Mouse (Mus musculus): Measurements from ENCODE around the gene Cmtm8. TPM values are rescaled to one million over a fixed set of nuclear protein-coding genes. Genes with fewer than 3 reads are reported as not detected.

Gene Cmtm8
- polyA plus RNA-seq (2015; fragmentation: Nextera tagmentation; extraction: Ambion mirVana), result 7.9 and 8.4 TPM in 2 replicates

- 1% methylated on average over 39 of the region's 43 CpGs for whole genome bisulfite sequencing
- peak; percentile 85 for ATAC-seq (replicated peaks)
Observed at GRCm38 (mm10) chr9:114844017-114844662, at the start of gene Cmtm8. Gene Cmtm8 (minus strand): TSS chr9:114844156.

GRCm38 (mm10) chr9:114892974-114893373 lies 49.0 kb upstream of the Cmtm8 start:
- H3K9ac ChIP-seq (replicated peaks), result no peak overlapping the region
- WGBS, result 90% methylated on average over 11 of the region's 11 CpGs
- H3K36me3 ChIP-seq, result no peaks in the 10 kb centered on the region
- no peaks in the 10 kb centered on the region for H3K27me3 ChIP-seq
- H3K4me1 ChIP-seq, result 0 out of 2 replicates have a peak, but pooled peaks cover 3% of the 10 kb centered on the region
- no peaks in the 10 kb centered on the region for H3K9me3 ChIP-seq
- H3K4me2 ChIP-seq (replicated peaks), result no peak overlapping the region
- H3K4me3 ChIP-seq, result no peak overlapping the region
- no peak overlapping the region for H3K27ac ChIP-seq (replicated peaks)
- no peak for ATAC-seq (replicated peaks)

More at GRCm38 (mm10) chr9:114844017-114844662, at the start of gene Cmtm8:
- Histone ChIP-seq H3K9ac (replicated peaks) (peak within 1 kb of the TSS; percentile 50), H3K9me3 (no peaks in the 10 kb centered on the region), H3K27me3 (no peaks in the 10 kb centered on the region), H3K4me3 (peak within 1 kb of the TSS; percentile 70), H3K27ac (replicated peaks) (no peak within 1 kb of the TSS), H3K36me3 (no peaks in the 10 kb centered on the region), H3K4me1 (peaks cover 10% of the 10 kb centered on the region), H3K4me2 (replicated peaks) (peak within 1 kb of the TSS; percentile 99)

- no peak overlapping the region for H3K4me3 ChIP-seq
Observed at GRCm38 (mm10) chr9:114890377-114890776, 46.4 kb upstream of the Cmtm8 start.

GRCm38 (mm10) chr9:114888856-114889407 lies 45.0 kb upstream of the Cmtm8 start:
- 93% methylated on average over 5 of the region's 5 CpGs for WGBS
- Histone ChIP-seq H3K9ac (replicated peaks) (no peak overlapping the region), H3K27me3 (no peaks in the 10 kb centered on the region), H3K9me3 (no peaks in the 10 kb centered on the region), H3K4me2 (replicated peaks) (no peak overlapping the region), H3K36me3 (no peaks in the 10 kb centered on the region), H3K4me1 (0 out of 2 replicates have a peak, but pooled peaks cover 3% of the 10 kb centered on the region), H3K4me3 (no peak overlapping the region), H3K27ac (replicated peaks) (no peak overlapping the region)
- no peak for ATAC-seq (replicated peaks)

More at GRCm38 (mm10) chr9:114890377-114890776, 46.4 kb upstream of the Cmtm8 start:
- no peaks in the 10 kb centered on the region for H3K9me3 ChIP-seq
- ATAC-seq (replicated peaks), result no peak
- 0 out of 2 replicates have a peak, but pooled peaks cover 3% of the 10 kb centered on the region for H3K4me1 ChIP-seq
- H3K27ac ChIP-seq (replicated peaks), result no peak overlapping the region
- H3K4me2 ChIP-seq (replicated peaks), result no peak overlapping the region
- no peaks in the 10 kb centered on the region for H3K27me3 ChIP-seq
- no peaks in the 10 kb centered on the region for H3K36me3 ChIP-seq
- H3K9ac ChIP-seq (replicated peaks), result no peak overlapping the region
- 31% methylated on average over 7 of the region's 7 CpGs for WGBS

GRCm38 (mm10) chr9:114887699-114888098 lies 43.7 kb upstream of the Cmtm8 start:
- no peaks in the 10 kb centered on the region for H3K36me3 ChIP-seq
- no peak overlapping the region for H3K4me2 ChIP-seq (replicated peaks)
- ATAC-seq (replicated peaks), result no peak
- no peaks in the 10 kb centered on the region for H3K9me3 ChIP-seq
- H3K27ac ChIP-seq (replicated peaks), result no peak overlapping the region
- whole genome bisulfite sequencing, result 88% methylated on average over 3 of the region's 3 CpGs
- H3K9ac ChIP-seq (replicated peaks), result no peak overlapping the region
- H3K4me3 ChIP-seq, result no peak overlapping the region
- no peaks in the 10 kb centered on the region for H3K27me3 ChIP-seq
- 0 out of 2 replicates have a peak, but pooled peaks cover 3% of the 10 kb centered on the region for H3K4me1 ChIP-seq

- WGBS, result 26% methylated on average over 8 of the region's 8 CpGs
- H3K9me3 ChIP-seq, result no peaks in the 10 kb centered on the region
- no peak overlapping the region for H3K4me2 ChIP-seq (replicated peaks)
- no peaks in the 10 kb centered on the region for H3K36me3 ChIP-seq
- H3K9ac ChIP-seq (replicated peaks), result no peak overlapping the region
- H3K27ac ChIP-seq (replicated peaks), result no peak overlapping the region
- no peaks in the 10 kb centered on the region for H3K27me3 ChIP-seq
- 0 out of 2 replicates have a peak, but pooled peaks cover 3% of the 10 kb centered on the region for H3K4me1 ChIP-seq
- H3K4me3 ChIP-seq, result no peak overlapping the region
- no peak for ATAC-seq (replicated peaks)
Observed at GRCm38 (mm10) chr9:114885991-114886662, 42.2 kb upstream of the Cmtm8 start.

- H3K9ac ChIP-seq (replicated peaks), result no peak overlapping the region
- 72% methylated on average over 4 of the region's 4 CpGs for WGBS
- ATAC-seq (replicated peaks), result no peak
- no peak overlapping the region for H3K4me2 ChIP-seq (replicated peaks)
- no peaks in the 10 kb centered on the region for H3K36me3 ChIP-seq
- no peak overlapping the region for H3K4me3 ChIP-seq
- 0 out of 2 replicates have a peak, but pooled peaks cover 2% of the 10 kb centered on the region for H3K4me1 ChIP-seq
- H3K9me3 ChIP-seq, result no peaks in the 10 kb centered on the region
- no peaks in the 10 kb centered on the region for H3K27me3 ChIP-seq
- no peak overlapping the region for H3K27ac ChIP-seq (replicated peaks)
Observed at GRCm38 (mm10) chr9:114885564-114885963, 41.6 kb upstream of the Cmtm8 start.

- no peaks in the 10 kb centered on the region for H3K9me3 ChIP-seq
- no peak overlapping the region for H3K9ac ChIP-seq (replicated peaks)
- H3K4me3 ChIP-seq, result no peak overlapping the region
- H3K4me1 ChIP-seq, result no peaks in the 10 kb centered on the region
- H3K27ac ChIP-seq (replicated peaks), result no peak overlapping the region
- WGBS, result 82% methylated on average over 2 of the region's 2 CpGs
- H3K36me3 ChIP-seq, result no peaks in the 10 kb centered on the region
- no peaks in the 10 kb centered on the region for H3K27me3 ChIP-seq
- H3K4me2 ChIP-seq (replicated peaks), result no peak overlapping the region
- no peak for ATAC-seq (replicated peaks)
Observed at GRCm38 (mm10) chr9:114881977-114882376, 38.0 kb upstream of the Cmtm8 start.

GRCm38 (mm10) chr9:114855327-114855726 lies 11.4 kb upstream of the Cmtm8 start:
- Histone ChIP-seq H3K27ac (replicated peaks) (no peak overlapping the region), H3K27me3 (no peaks in the 10 kb centered on the region), H3K4me2 (replicated peaks) (no peak overlapping the region), H3K9ac (replicated peaks) (no peak overlapping the region), H3K9me3 (no peaks in the 10 kb centered on the region), H3K4me1 (peaks cover 7% of the 10 kb centered on the region), H3K4me3 (no peak overlapping the region), H3K36me3 (no peaks in the 10 kb centered on the region)
- no peak for ATAC-seq (replicated peaks)
- WGBS, result 66% methylated on average over 11 of the region's 11 CpGs

- 65% methylated on average over 9 of the region's 9 CpGs for WGBS
- Histone ChIP-seq H3K4me3 (no peak overlapping the region), H3K27me3 (no peaks in the 10 kb centered on the region), H3K4me1 (peaks cover 7% of the 10 kb centered on the region), H3K27ac (replicated peaks) (peak overlapping the region; percentile 37; the same call in 1 of the 2 replicates), H3K36me3 (no peaks in the 10 kb centered on the region), H3K4me2 (replicated peaks) (no peak overlapping the region), H3K9me3 (no peaks in the 10 kb centered on the region), H3K9ac (replicated peaks) (no peak overlapping the region)
- ATAC-seq (replicated peaks), result peak; percentile 66
Observed at GRCm38 (mm10) chr9:114854686-114855085, 10.7 kb upstream of the Cmtm8 start.

- WGBS, result 68% methylated on average over 15 of the region's 15 CpGs
- Histone ChIP-seq H3K27ac (replicated peaks) (no peak overlapping the region), H3K27me3 (no peaks in the 10 kb centered on the region), H3K36me3 (no peaks in the 10 kb centered on the region), H3K9me3 (no peaks in the 10 kb centered on the region), H3K4me1 (peaks cover 7% of the 10 kb centered on the region), H3K4me3 (no peak overlapping the region), H3K9ac (replicated peaks) (no peak overlapping the region), H3K4me2 (replicated peaks) (no peak overlapping the region)
- no peak for ATAC-seq (replicated peaks)
Observed at GRCm38 (mm10) chr9:114853336-114853735, 9.4 kb upstream of the Cmtm8 start.

Data from forebrain, embryonic 15.5 days (tissue).